Mouse (Mus musculus): Measurements from ENCODE around the gene Aspn. TPM values are rescaled to one million over a fixed set of nuclear protein-coding genes. Genes with fewer than 3 reads are reported as not detected.

The Aspn gene
- polyA plus RNA-seq (2017; shearing (Covaris generic)), result not detected

GRCm38 (mm10) chr13:49544279-49544678 is at the start of gene Aspn:
Gene Aspn, plus strand, starts transcription at chr13:49544443.

DNA sequence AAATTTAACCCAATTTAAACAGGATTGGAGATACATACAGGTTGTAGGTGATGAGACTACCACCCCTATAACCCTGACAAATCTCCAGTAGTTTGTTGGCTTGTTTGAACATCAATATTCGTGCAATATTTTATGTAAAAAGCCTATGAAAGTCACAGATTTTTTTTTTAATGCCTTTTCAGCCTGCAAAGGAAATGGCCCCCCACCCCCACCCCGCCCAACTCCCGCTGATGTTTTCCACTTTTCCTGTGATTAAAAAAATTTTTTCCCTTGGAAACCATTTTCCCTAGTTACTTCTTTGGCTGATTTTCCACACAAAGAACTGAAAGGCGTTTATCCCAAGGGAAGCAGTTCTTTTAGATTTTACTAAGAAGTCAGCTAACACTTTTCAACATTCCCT is 39.7 kb upstream of the Aspn start, which contains the start of gene Ecm2:
TSS of gene Ecm2 (plus strand) at position 301 of the 400 bp plus-strand sequence.

DNA sequence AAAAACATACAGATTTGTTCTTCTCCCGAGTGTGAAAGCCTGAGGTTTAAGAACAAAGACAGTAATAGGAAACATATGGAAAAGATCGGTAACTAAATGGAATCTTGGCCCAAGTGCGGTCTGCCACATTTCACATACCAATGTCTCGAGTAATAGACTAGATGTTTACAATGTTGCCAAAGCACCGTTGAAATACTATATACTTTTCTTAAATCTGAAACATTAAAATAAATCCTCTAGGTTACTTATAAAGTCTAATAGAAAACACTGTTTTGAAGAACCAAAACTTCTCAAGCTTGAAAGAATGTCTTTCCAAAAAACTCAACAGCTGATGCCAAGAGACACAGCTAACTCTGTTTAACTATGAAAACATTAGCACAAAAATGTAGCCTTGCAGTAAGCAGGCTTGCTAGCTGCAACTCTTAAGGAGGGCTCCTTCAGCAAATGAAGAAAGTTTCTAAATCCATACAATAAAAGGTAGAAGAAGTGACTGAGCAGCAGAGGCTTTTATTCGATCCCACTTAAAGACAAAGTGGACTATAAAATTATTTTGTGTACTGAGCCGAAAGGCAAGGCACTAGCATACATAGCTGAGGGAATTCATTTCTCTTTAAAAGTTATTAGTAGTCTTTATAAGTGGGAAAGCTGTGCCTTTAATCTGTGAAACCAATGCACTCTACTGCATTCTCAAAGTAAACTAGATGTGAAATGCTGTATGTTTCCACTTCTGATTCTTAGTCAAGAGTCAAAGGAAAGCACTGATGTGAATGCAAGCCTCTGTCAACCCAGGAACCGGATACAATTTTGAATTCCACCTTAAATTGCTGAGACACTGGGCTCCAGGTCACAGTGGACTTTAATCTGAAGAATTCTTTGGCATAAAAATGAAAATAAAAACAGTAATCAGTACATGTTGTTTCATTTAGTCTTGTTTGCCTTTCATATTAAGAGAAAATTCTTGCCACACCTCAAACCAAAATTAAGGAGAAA is 37.6 kb downstream of the Aspn start, which contains the start of gene Omd:
TSS of gene Omd (plus strand) at position 922 of the 990 bp plus-strand sequence.

GRCm38 (mm10) chr13:49607714-49608113 is 63.5 kb downstream of the Aspn start, which contains the start of gene Ogn:
Gene Ogn, plus strand, starts transcription at chr13:49608046.

Other genes starting within 250 kb of the Aspn start
- 21.2 TPM for gene Fgd3, start 224.1 kb upstream of the Aspn start, polyA plus RNA-seq (2017; shearing (Covaris generic))
- gene Bicd2, start 202.9 kb upstream of the Aspn start, polyA plus RNA-seq (2017; shearing (Covaris generic)), result 8.9 TPM
- 13.2 TPM for gene Ippk, start 123.2 kb upstream of the Aspn start, polyA plus RNA-seq (2017; shearing (Covaris generic))
- 4.7 TPM for gene Tes3-ps, start 51.1 kb upstream of the Aspn start, polyA plus RNA-seq (2017; shearing (Covaris generic))
- 0.11 TPM for gene Ecm2, start 39.6 kb upstream of the Aspn start, polyA plus RNA-seq (2017; shearing (Covaris generic))
- 0.12 TPM for gene Omd, start 38.0 kb downstream of the Aspn start, polyA plus RNA-seq (2017; shearing (Covaris generic))
- 0.29 TPM for gene Ogn, start 63.6 kb downstream of the Aspn start, polyA plus RNA-seq (2017; shearing (Covaris generic))
- gene Cenpp, start 108.3 kb downstream of the Aspn start, polyA plus RNA-seq (2017; shearing (Covaris generic)), result 1.9 TPM
- gene Nol8, start 108.6 kb downstream of the Aspn start, polyA plus RNA-seq (2017; shearing (Covaris generic)), result 57.6 TPM
- 65.4 TPM for gene Iars, start 137.7 kb downstream of the Aspn start, polyA plus RNA-seq (2017; shearing (Covaris generic))

Data from CD4-positive, CD25-positive, alpha-beta regulatory T cell, adult 9 weeks (primary cell).